Mouse (Mus musculus) kidney, adult 9 months (tissue): ENCODE data around the gene Efhd1.

Source experiments
- DNase-seq: peaks from one replicate; pipeline ENCODE4 v3.0.0; 2022

The Efhd1 gene

DNA sequence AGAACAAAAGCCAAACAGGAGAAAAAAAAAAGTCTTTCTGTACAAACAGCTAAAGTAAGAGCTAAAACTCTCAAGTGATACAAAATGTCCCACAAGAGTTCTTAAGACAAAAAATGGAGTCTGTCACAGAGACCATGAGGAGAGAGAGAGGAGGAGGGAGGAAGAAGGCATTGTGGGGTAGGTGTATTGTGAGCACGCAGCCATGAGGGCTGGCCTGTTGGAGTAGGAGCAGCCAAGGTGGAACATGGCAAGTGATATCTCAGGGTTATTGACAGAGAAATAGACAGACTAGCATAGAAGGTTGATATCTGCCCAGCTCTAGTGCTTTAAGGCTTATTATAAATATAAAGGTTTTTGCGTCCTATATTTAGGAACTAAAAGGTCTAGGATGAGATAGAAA, 48.5 kb downstream of the Efhd1 start:
- DNase-seq = no peak

DNA sequence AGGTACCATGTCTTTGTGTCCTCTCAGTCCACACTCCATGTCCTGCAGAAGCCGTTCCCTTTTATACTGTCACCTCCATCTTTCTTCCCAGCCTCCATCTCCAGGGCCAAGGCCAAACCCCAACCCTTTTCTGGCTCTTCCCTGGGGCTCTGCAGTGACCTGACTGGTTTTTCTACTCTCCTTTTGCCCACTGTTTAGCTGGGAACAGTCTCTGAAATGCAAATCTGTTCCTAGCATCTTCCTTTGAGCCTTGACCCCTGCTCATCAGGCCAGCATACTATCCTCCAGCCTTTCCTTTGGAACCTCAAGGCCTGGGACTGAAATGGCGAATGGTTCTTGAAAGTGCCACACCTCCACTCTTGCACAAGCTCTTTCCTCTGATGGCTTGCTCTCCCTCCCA, 49.0 kb downstream of the Efhd1 start:
- DNase-seq = no peak

GRCm38 (mm10) chr1:87313843-87314570, 49.8 kb downstream of the Efhd1 start:
- DNase-seq = no peak

DNA sequence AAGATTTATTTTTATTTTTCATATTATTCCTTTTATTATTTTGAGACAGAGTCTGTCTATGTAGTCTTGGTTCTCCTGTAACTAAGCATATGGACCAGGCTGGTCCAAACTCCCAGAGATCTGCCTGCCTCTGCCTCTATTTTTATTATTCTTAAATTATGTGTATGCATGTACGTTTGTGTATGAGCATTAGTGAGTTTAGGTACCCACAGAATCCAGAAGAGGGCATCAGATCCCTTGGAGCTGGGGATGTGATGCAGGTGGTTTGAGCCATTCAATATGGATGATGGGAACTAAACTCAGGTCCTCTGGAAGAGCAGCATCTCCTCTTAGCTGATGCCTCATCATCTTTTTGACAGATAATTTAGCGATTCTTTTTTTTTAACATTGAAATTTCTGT, 51.3 kb downstream of the Efhd1 start:
- no peak for DNase-seq

DNA sequence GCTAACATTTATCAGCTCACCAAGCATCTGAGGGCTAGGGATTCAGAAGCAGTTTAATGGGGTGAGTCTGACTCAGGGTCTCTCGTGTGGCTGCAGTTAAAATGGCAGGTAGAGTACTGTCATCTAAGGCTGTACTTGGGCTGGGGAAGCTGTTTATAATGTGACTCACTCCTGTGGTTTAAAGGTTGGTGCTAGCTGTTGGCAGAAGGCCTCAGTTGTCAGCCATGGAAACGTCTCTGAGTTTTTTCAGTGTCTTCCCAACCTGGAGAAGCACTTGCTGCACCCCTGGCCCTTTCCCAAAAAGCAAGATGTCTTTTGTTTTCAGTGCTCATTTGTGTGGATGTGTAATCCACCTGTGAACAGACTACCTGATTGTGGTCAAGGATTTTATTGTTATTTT, 51.7 kb downstream of the Efhd1 start:
- DNase-seq = no peak

DNA sequence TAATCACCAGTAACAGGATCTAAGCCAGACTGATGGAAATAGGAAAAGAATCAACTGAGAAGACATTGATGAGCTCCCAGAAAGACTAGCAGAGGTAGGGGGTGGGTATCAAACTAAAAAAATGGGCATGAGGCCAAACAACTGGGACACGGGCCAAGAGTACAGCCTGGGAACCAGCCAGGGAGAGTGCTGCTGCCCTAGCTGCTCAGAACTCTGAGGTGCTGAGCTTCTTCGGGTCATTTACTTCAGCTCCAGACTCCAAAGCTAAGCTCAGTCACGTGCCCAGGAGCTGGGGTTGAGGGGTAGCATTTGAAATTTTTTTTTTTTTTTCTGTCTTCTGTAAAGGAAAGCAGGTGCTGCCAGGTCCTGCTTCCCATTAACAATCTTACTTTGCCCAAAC, 52.5 kb downstream of the Efhd1 start:
- peak; percentile 95 for DNase-seq

GRCm38 (mm10) chr1:87321071-87321470, 56.9 kb downstream of the Efhd1 start:
- no peak for DNase-seq

DNA sequence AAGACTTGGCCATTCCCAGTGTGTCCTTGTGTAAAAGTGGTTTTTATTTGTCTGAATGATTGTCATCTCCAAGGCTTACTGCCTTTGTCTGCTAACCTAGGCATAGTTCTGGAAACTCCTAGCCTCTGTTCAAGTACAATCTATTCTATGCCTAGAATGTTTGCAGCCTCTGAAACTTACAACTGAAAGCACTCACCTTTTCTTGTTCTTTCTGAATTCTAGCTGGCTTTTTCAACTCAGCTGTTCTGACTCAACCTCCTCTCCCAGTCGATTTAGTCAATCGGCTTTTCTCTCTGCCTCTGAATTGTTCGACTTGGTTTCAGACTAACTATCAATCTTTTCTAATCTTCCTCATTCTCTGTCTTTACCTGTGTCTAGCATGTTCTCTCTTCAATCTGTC, 58.6 kb downstream of the Efhd1 start:
- no peak for DNase-seq

- no peak for DNase-seq
Observed at GRCm38 (mm10) chr1:87324649-87325048, 60.5 kb downstream of the Efhd1 start.

- peak; percentile 97 for DNase-seq
Observed at GRCm38 (mm10) chr1:87326742-87327163, 62.6 kb downstream of the Efhd1 start, which contains the start of gene Gigyf2. Gigyf2 (plus strand) TSS chr1:87326998.

- DNase-seq = peak; percentile 47
Observed at GRCm38 (mm10) chr1:87327165-87327861, 63.1 kb downstream of the Efhd1 start.

DNA sequence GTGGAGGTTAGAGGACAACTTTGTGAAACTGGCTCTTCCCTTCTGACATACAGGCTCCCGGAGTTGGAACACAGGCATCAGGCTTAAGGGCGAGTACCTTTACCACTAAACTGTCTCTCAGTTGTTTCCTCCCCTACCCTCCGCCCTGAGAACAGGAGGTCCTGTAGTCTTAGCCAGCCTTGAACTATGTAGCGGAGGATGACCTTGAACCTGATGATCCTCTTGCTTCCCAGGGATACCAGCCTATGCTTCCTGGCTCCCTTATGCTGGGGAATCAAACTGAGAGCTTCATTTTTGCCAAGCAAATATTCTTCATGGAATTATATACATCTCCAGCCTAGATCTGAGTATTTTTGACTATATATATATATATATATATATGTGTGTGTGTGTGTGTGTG, 67.6 kb downstream of the Efhd1 start:
- DNase-seq = no peak

GRCm38 (mm10) chr1:87350576-87350975, 86.4 kb downstream of the Efhd1 start:
- DNase-seq = no peak

DNA sequence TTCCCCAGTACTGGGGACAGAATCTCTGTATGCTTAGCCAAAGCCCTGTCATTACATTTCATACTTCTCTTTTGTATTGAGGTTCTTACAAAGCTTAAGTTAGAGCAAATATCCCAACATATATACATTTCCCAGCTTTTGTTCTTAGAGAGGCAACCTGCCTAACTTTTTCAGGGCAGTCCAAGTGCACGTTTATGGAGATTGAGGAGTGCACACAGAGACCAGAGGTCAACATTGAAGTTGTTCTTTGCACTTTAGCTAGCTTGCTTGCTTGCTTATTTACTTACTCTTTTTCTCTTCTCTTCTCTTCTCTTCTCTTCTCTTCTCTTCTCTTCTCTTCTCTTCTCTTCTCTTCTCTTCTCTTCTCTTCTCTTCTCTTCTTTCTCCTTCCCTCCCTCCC, 96.1 kb downstream of the Efhd1 start:
- peak; percentile 54 for DNase-seq
